Mouse (Mus musculus) bone marrow, adult 2 months (tissue): ENCODE results near the gene Agtpbp1. TPM values are rescaled to one million over a fixed set of nuclear protein-coding genes. Genes with fewer than 3 reads are reported as not detected.

Experiments
- H3K27ac ChIP-seq: fragments of 200-500 bp; 2 replicates; pipeline ENCODE4 v1.5.1; 2012; ENCODE audit warnings: low read depth, mild to moderate bottlenecking, control low read depth, inconsistent platforms, low read length; ENCODE audit not compliant: control insufficient read depth, poor library complexity, insufficient read depth
- H3K4me1 ChIP-seq: fragments of 200-500 bp; 2 replicates; pipeline ENCODE4 v1.6.1; 2011; ENCODE audit warnings: low read length; ENCODE audit not compliant: control insufficient read depth, insufficient read depth
- H3K4me3 ChIP-seq: fragments of 200-500 bp; replicated peaks from 2 replicates; pipeline ENCODE3; 2011; ENCODE audit warnings: mild to moderate bottlenecking, low read depth, low read length, control low read depth; ENCODE audit not compliant: control insufficient read depth
- CTCF ChIP-seq: fragments of 200-500 bp; IDR thresholded peaks from 2 replicates; pipeline ENCODE4 v1.5.1; 2011; ENCODE audit warnings: low read length, control low read depth; ENCODE audit not compliant: control insufficient read depth, insufficient read depth
- POLR2A ChIP-seq: fragments of 200-500 bp; IDR thresholded peaks from 2 replicates; pipeline ENCODE4 v1.6.1; 2011; ENCODE audit warnings: low read depth, mild to moderate bottlenecking, control low read depth, low read length, borderline replicate concordance; ENCODE audit not compliant: control insufficient read depth
- WGBS: fragments of 180-500 bp; shearing (Covaris S2); methylation state at CpG from one replicate; pipeline ENCODE4 v1.1.7; 2018; 5-methylcytosine and 5-hydroxymethylcytosine counted together
- polyA plus RNA-seq: library from polyadenylated mRNA; stranded (reverse); fragments of >200 nt; gene quantifications from 2 replicates; pipeline ENCODE4 v1.2.4, GENCODE M21; 2011; ENCODE audit warnings: low replicate concordance; ENCODE audit not compliant: missing spikeins, insufficient read depth, insufficient read length

Agtpbp1 gene
- polyA plus RNA-seq, 1 experiment, result 56.6 TPM

GRCm38 (mm10) chr13:59444371-59444770, 140.7 kb downstream of the Agtpbp1 start:
- no peak for TF ChIP-seq POLR2A
- no peak for TF ChIP-seq CTCF
- WGBS, result 70% methylated on average over 6 of the region's 6 CpGs
- no peak overlapping the region for H3K27ac ChIP-seq
- H3K4me1 ChIP-seq, result peaks cover 2% of the 10 kb centered on the region; the same call in 1 of the 2 replicates
- H3K4me3 ChIP-seq, result no peak overlapping the region

GRCm38 (mm10) chr13:59439683-59440082, 145.3 kb downstream of the Agtpbp1 start:
- Histone ChIP-seq H3K4me3 (no peak overlapping the region), H3K4me1 (no peaks in the 10 kb centered on the region), H3K27ac (no peak overlapping the region)
- TF ChIP-seq POLR2A (no peak), CTCF (no peak)
- WGBS, result 74% methylated on average over 1 of the region's 1 CpGs

GRCm38 (mm10) chr13:59434554-59434953, 150.5 kb downstream of the Agtpbp1 start:
- WGBS, result 86% methylated on average over 1 of the region's 1 CpGs
- no peak for TF ChIP-seq POLR2A
- TF ChIP-seq CTCF, result peak; percentile 37; the same call in 1 of the 2 replicates
- no peak overlapping the region for H3K27ac ChIP-seq
- H3K4me1 ChIP-seq, result peaks cover under 1% of the 10 kb centered on the region; the same call in 1 of the 2 replicates
- H3K4me3 ChIP-seq, result no peak overlapping the region

GRCm38 (mm10) chr13:59431124-59431864, 153.7 kb downstream of the Agtpbp1 start:
- no peak overlapping the region for H3K27ac ChIP-seq
- peaks cover 2% of the 10 kb centered on the region; the same call in 1 of the 2 replicates for H3K4me1 ChIP-seq
- TF ChIP-seq POLR2A, result no peak
- TF ChIP-seq CTCF, result no peak
- no peak overlapping the region for H3K4me3 ChIP-seq
- WGBS, result 85% methylated on average over 18 of the region's 18 CpGs

- H3K4me3 ChIP-seq, result no peak overlapping the region
- whole genome bisulfite sequencing, result 2% methylated on average over 6 of the region's 6 CpGs
- H3K4me1 ChIP-seq, result peaks cover 2% of the 10 kb centered on the region; the same call in 1 of the 2 replicates
- TF ChIP-seq POLR2A (no peak), CTCF (no peak)
- no peak overlapping the region for H3K27ac ChIP-seq
These were observed 155.7 kb downstream of the Agtpbp1 start for GRCm38 (mm10) chr13:59429369-59429768.

- Histone ChIP-seq H3K27ac (no peak overlapping the region), H3K4me1 (no peaks in the 10 kb centered on the region), H3K4me3 (no peak overlapping the region)
- 77% methylated on average over 5 of the region's 5 CpGs for WGBS
- TF ChIP-seq POLR2A, result no peak
- no peak for TF ChIP-seq CTCF
These were observed 161.2 kb downstream of the Agtpbp1 start for GRCm38 (mm10) chr13:59423871-59424270.

GRCm38 (mm10) chr13:59416530-59417230, 168.3 kb downstream of the Agtpbp1 start:
- H3K4me1 ChIP-seq, result no peaks in the 10 kb centered on the region
- H3K27ac ChIP-seq, result no peak overlapping the region
- no peak overlapping the region for H3K4me3 ChIP-seq
- no peak for TF ChIP-seq POLR2A
- TF ChIP-seq CTCF, result no peak
- 81% methylated on average over 15 of the region's 15 CpGs for WGBS

GRCm38 (mm10) chr13:59413885-59414284, 171.1 kb downstream of the Agtpbp1 start:
- WGBS, result 89% methylated on average over 9 of the region's 9 CpGs
- Histone ChIP-seq H3K27ac (no peak overlapping the region), H3K4me3 (no peak overlapping the region), H3K4me1 (no peaks in the 10 kb centered on the region)
- no peak for TF ChIP-seq CTCF
- no peak for TF ChIP-seq POLR2A
